Mouse (Mus musculus): ENCODE measurements at regions not wholly inside any gene's neighbourhood (a gene's known extent, or its start where the extent isn't known, plus 50 kb on each side); places are given as distances from the start of the nearest gene placed in this dataset.
"Not testable (repeated sequence)": the region's sequence is repeated elsewhere in the genome, so short reads cannot be mapped to it uniquely, and the experiment has no call there.

DNA sequence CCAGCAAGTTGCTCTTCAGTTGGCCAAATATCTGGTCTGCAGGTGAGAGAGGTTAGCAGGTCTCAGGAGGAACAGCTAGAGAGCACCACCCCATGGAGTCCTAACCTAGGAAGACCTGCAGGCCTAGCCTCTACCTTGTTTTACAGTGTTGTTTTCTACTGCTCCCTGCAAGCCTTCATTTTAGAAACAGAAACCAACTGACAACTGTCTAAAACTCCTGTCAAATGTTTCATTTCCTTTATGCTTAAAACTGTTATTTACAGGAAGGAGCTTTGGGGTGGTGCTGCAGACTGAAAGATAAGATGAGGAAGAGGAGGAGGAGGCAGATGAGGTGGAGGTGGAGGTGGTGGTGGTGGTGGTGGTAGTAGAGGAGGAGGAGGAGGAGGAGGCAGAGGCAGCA, 96.6 kb upstream of the Selenop start:
- DNase-seq, result no peak

DNA sequence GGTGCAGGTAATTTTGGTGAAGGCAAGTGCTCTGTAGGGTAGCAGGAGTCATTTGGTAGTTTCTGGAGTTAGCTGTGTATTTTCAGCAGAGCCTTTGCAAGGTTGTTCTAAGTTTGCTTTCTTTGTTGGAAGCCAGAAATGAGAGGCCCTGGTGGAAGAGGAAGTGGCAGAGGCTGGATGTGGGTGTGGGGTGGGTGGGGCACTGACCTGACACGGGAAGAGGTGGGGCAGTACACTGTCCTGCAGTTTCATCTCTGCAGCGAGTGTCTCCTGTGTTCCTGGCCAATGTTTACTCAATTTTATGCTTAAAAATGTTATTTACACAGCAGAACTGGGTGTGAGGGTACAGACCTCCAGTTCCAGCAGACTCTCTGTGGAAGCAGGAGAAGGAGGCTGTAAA, 94.3 kb upstream of the Selenop start:
- no peak for DNase-seq

DNA sequence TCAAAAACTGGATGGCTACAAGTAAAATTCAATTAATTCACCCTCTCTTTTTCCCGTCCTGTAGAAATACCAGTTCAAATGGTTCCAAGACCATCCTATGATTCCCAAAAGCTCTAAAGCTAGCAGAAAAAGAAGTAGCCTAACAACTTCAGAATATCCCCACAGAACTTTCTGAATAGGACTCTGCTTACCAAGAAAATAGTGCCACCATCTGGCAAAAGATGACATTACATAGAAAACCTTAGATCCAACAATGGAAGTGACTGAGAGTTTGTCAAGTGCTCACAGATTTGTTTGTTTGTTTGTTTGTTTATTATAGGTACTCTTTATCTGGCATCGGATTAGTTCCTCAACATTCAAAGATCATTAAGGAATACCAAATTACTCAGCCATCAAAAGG, 93.5 kb upstream of the Selenop start:
- DNase-seq, result no peak

DNA sequence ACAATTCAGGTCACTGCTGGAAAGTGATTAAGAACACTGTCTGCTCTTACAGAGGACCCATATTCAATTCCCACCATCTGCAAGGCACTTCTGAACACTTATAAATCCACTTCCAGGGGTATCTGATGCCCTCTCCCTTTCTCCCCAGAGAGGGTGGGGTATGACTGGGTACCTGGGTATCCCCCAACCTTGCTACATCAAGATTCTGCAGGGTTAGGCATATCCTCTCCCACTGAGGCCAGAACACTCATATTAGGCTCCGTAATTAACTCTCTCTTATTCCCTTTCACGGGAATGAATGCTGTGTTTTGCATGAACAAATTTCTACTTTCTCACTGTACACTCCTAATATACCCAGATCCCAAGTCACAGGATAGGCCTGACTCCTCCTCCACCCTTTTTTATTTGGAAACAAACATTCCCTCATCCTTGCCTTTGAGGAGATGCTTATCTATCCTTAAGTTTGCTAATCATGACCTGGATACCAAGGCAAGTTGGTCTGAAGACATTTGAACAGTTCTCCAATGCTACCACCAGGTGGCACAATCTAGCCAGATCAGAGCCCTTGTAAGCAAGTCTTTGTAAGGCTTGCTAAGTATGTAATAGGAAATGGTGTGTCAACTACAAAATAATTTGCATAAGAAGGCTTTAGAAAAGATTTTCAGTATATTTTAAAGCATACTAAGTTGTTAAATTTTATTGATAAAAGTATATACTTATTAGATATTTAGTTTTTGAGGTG, 66.3 kb upstream of the Selenop start:
- peak; percentile 38 for DNase-seq

DNA sequence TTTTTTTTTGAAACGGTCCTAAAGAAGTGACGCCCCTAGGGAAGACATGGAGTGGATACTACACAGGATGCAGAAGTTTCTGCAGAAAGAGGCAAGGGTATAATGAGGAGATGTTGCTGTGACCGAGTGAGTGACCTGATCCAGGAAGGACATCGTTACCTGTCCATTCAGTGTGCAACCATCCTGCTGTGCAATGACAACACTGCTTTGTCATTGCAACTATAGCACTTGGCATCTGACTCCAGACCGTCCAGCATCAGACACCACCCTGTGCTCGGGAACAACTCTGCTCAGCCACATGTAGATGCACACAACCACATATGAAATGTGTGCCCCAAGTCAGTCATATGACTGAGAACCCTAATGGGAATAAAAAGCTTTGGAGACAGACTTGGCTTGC, 62.8 kb upstream of the Selenop start:
- DNase-seq, result no peak

DNA sequence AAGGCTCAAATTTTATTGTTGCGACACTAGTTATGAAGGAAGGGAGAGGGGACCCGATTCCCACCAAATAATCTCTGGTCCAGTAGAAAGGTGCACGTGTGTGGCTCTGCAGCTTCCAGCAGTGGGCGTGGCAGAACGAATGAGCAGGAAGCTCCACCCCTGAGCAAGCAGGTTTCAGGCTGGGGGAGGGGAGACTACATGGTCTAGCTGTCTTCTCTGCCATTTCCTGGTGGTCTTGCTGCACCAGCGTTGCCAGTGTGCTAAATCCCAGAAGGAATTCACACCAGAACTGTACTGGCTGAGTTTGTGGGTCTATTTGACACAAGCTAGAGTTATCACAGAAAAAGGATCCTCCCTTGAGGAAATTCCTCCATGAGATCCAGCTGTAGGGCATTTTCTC, 62.3 kb upstream of the Selenop start:
- not testable (repeated sequence) for DNase-seq

DNA sequence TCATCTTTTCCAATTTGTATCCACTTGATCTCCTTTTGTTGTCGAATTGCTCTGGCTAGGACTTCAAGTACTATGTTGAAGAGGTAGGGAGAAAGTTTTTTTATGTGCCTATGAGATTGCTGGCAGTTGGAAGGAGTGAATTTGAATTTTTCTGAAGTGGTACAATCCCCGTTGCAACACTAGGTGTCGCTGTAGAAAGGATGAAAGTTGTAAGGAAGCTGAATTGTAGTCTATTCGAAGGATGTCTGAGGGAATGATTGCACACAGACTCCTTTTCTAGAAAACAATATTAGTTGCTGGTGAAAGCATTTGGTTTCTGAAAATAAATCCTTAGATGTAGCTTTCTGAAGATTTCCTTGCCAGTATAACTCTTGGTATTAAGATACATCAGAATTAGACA, 54.6 kb upstream of the Selenop start:
- peak; percentile 17 for DNase-seq

DNA sequence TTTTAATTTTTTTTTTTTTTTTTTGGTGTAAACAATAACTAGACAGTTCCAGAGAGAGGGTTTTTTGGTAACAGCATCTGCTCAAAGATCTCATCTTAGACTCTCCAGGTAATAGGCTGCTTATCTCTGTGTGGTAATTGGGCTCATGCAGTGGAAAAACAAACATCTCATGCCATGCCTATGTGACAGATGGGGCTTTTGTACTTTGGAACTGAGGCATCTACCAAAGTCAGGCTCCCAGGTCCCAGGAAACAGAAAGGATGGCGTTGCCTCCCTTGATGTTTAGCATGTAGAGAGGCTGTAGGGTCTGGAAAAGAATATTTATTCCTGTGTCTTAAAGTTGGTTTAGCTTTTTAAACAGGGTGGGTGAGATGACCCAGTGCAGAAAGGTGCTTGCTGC, 53.1 kb upstream of the Selenop start:
- no peak for DNase-seq
